Mouse (Mus musculus) cerebellum, adult 2 months (tissue): Measurements from ENCODE around the gene Snrpd2.

Experiments
- CTCF ChIP-seq: fragments of 200-500 bp; IDR thresholded peaks from 2 replicates; pipeline ENCODE4 v1.5.1; 2011; ENCODE audit warnings: low read depth, mild to moderate bottlenecking, control low read depth, low read length, moderate library complexity, borderline replicate concordance; ENCODE audit not compliant: insufficient read depth
- POLR2A ChIP-seq: fragments of 200-500 bp; IDR thresholded peaks from 2 replicates; pipeline ENCODE4 v1.6.1; 2011; ENCODE audit warnings: low read length, control low read depth, borderline replicate concordance; ENCODE audit not compliant: insufficient read depth

- no peak for TF ChIP-seq POLR2A
- TF ChIP-seq CTCF, result peak; percentile 57
These were observed 47.2 kb downstream of the Snrpd2 start for GRCm38 (mm10) chr7:19196676-19197075.
